Mouse (Mus musculus) lung, embryonic 16.5 days (tissue): Measurements from ENCODE around the gene Ipcef1. TPM values are rescaled to one million over a fixed set of nuclear protein-coding genes. Genes with fewer than 3 reads are reported as not detected.
"Not testable (repeated sequence)": the region's sequence is repeated elsewhere in the genome, so short reads cannot be mapped to it uniquely, and the experiment has no call there.

Experiments used
- ATAC-seq: fragments of 200-750 bp; cut with Nextera tagmentation; 2 replicates; pipeline ENCODE4 v1.8.0; 2017; ENCODE audit warnings: low read depth, mild to moderate bottlenecking, moderate library complexity
- H3K27ac ChIP-seq: fragments of 300-500 bp; sonication (generic); 2 replicates; pipeline ENCODE4 v1.5.1; 2014; ENCODE audit warnings: mild to moderate bottlenecking, control low read depth, low read length
- H3K27me3 ChIP-seq: fragments of 300-500 bp; sonication (generic); 2 replicates; pipeline ENCODE4 v1.6.1; 2014; ENCODE audit warnings: low read depth, low read length, mixed read lengths; ENCODE audit not compliant: control insufficient read depth, insufficient read depth
- H3K36me3 ChIP-seq: fragments of 300-500 bp; sonication (generic); 2 replicates; pipeline ENCODE4 v1.6.1; 2014; ENCODE audit warnings: low read length; ENCODE audit not compliant: control insufficient read depth, insufficient read depth
- H3K4me1 ChIP-seq: fragments of 300-500 bp; sonication (generic); replicated peaks from 2 replicates; pipeline ENCODE4 v1.6.1; 2014; ENCODE audit warnings: low read length, mixed read lengths; ENCODE audit not compliant: control insufficient read depth, insufficient read depth
- H3K4me2 ChIP-seq: fragments of 300-500 bp; sonication (generic); 2 replicates; pipeline ENCODE4 v1.6.1; 2014; ENCODE audit warnings: low read depth, low read length, control low read depth
- H3K4me3 ChIP-seq: fragments of 300-500 bp; sonication (generic); 2 replicates; pipeline ENCODE4 v1.5.1; 2014; ENCODE audit warnings: mild to moderate bottlenecking, low read length, control low read depth
- H3K9ac ChIP-seq: fragments of 300-500 bp; sonication (generic); 2 replicates; pipeline ENCODE4 v1.6.1; 2014; ENCODE audit warnings: low read length, control low read depth
- H3K9me3 ChIP-seq: fragments of 300-500 bp; sonication (generic); 2 replicates; pipeline ENCODE4 v1.6.1; 2016; ENCODE audit warnings: low read length; ENCODE audit not compliant: control insufficient read depth
- WGBS: fragments of 180-500 bp; shearing (Covaris S2); extraction: QIAGEN DNeasy Blood & Tissue Kit; methylation state at CpG from one replicate; pipeline ENCODE4 v1.1.7; 2014; 5-methylcytosine and 5-hydroxymethylcytosine counted together
- polyA plus RNA-seq: library from polyadenylated mRNA; unstranded; fragments of >200 nt; fragmentation: Nextera tagmentation; extraction: Ambion mirVana; gene quantifications from 2 replicates; pipeline ENCODE4 v1.2.1, GENCODE M21; 2015

The Ipcef1 gene
- polyA plus RNA-seq, 1 experiment from 2014 or later, result 0.24 TPM

GRCm38 (mm10) chr10:7015199-7015598 lies 37.1 kb downstream of the Ipcef1 start:
- Histone ChIP-seq H3K9ac (no peak overlapping the region), H3K9me3 (no peaks in the 10 kb centered on the region), H3K36me3 (no peaks in the 10 kb centered on the region), H3K4me2 (no peak overlapping the region), H3K4me1 (no peaks in the 10 kb centered on the region), H3K27me3 (no peaks in the 10 kb centered on the region), H3K4me3 (no peak overlapping the region), H3K27ac (no peak overlapping the region)
- WGBS, result 25% methylated on average over 1 of the region's 1 CpGs
- no peak for ATAC-seq

DNA sequence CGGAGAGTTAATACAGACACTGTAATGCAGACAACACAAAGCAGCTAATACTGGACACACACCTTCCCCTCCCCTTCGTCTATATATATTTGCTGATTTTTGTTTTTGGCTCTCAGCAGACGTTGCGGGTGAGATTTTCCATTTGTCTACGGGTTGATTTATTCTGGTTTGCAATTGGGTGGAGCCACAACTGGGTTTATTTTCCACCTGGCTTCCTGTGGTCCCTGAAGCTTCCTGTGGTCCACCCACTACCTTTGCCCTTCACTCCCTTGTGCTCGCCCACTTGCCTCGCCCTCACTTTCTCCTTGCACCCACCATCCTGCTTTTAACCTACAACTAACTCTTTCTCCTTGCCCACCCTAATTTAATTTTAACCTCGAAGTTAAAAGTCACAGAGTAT lies 41.7 kb downstream of the Ipcef1 start:
- H3K27ac ChIP-seq, result no peak overlapping the region
- no peaks in the 10 kb centered on the region for H3K27me3 ChIP-seq
- H3K36me3 ChIP-seq, result no peaks in the 10 kb centered on the region
- ATAC-seq, result no peak
- H3K9me3 ChIP-seq, result peaks cover 4% of the 10 kb centered on the region
- WGBS, result 71% methylated on average over 8 of the region's 8 CpGs
- no peaks in the 10 kb centered on the region for H3K4me1 ChIP-seq
- H3K9ac ChIP-seq, result no peak overlapping the region
- H3K4me3 ChIP-seq, result no peak overlapping the region
- H3K4me2 ChIP-seq, result no peak overlapping the region

GRCm38 (mm10) chr10:7004980-7005538 lies 47.2 kb downstream of the Ipcef1 start:
- no peaks in the 10 kb centered on the region for H3K36me3 ChIP-seq
- H3K9ac ChIP-seq, result no peak overlapping the region
- no peak overlapping the region for H3K4me3 ChIP-seq
- ATAC-seq, result no peak
- no peaks in the 10 kb centered on the region for H3K4me1 ChIP-seq
- H3K27me3 ChIP-seq, result no peaks in the 10 kb centered on the region
- H3K4me2 ChIP-seq, result no peak overlapping the region
- 40% methylated on average over 5 of the region's 5 CpGs for WGBS
- no peak overlapping the region for H3K27ac ChIP-seq
- H3K9me3 ChIP-seq, result peaks cover 4% of the 10 kb centered on the region

GRCm38 (mm10) chr10:7003898-7004297 lies 48.4 kb downstream of the Ipcef1 start:
- H3K4me1 ChIP-seq, H3K9ac ChIP-seq, H3K4me2 ChIP-seq, H3K9me3 ChIP-seq, H3K36me3 ChIP-seq, H3K27ac ChIP-seq, H3K4me3 ChIP-seq, ATAC-seq, H3K27me3 ChIP-seq: not testable (repeated sequence)

- no peak for ATAC-seq
- H3K27me3 ChIP-seq, result no peaks in the 10 kb centered on the region
- H3K4me3 ChIP-seq, result no peak overlapping the region
- no peak overlapping the region for H3K4me2 ChIP-seq
- H3K36me3 ChIP-seq, result no peaks in the 10 kb centered on the region
- H3K9me3 ChIP-seq, result no peaks in the 10 kb centered on the region
- 75% methylated on average over 3 of the region's 3 CpGs for WGBS
- H3K27ac ChIP-seq, result no peak overlapping the region
- no peaks in the 10 kb centered on the region for H3K4me1 ChIP-seq
- H3K9ac ChIP-seq, result no peak overlapping the region
Measured at GRCm38 (mm10) chr10:6999355-6999754, 52.9 kb downstream of the Ipcef1 start.

DNA sequence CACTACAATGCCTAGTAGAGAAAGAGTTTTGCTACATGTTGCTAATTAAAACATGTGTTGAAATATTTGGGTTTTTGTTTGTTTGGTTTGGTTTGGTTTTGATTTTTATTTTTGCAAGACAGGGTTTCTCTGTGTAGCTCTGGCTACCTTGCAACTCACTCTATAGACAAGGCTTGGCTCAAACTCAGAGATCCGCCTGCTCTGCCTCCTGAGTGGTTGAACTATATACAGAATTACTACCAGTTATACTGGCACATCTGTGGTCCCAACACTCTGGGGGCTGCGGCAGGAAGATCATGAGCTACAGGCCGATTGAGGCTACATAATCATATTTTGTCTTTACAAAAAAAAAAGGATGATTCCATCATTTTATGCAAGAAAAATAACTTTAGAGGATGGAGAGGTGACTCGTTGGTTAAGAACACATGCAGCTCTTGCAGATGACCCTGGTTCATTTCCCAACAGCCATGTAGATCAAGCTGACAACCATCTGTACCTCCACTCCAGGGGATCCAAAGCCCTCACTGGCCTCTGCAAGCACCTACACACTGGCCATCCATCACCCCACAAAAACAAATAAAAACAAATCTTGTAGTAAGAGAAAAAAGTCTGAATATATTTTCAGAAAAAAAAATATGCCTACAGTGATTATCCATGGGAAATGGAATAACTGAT lies 53.6 kb downstream of the Ipcef1 start:
- H3K4me2 ChIP-seq, result no peak overlapping the region
- no peak overlapping the region for H3K9ac ChIP-seq
- no peaks in the 10 kb centered on the region for H3K9me3 ChIP-seq
- H3K4me3 ChIP-seq, result no peak overlapping the region
- H3K4me1 ChIP-seq, result no peaks in the 10 kb centered on the region
- no peak overlapping the region for H3K27ac ChIP-seq
- WGBS, result 78% methylated on average over 4 of the region's 4 CpGs
- no peaks in the 10 kb centered on the region for H3K36me3 ChIP-seq
- no peaks in the 10 kb centered on the region for H3K27me3 ChIP-seq
- no peak for ATAC-seq

DNA sequence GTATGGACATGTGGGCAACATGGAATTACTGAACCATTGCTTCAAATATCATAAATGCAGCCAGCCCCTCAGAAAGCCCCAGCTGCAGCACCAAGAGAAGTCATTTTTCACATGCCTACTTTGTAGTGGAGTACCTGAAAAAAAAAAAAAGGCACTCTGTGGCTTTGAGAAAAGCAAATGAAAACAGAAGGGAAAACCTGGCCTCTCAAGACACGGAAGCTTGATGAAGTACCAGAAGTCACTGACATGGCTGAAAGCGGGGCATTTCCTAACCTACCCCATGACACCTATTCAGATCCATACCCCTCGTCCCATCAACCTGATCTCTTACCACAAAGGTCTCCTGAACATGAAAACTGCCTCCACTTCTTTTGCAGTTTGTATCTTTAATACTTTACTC lies 55.4 kb downstream of the Ipcef1 start:
- Histone ChIP-seq H3K4me2 (no peak overlapping the region), H3K4me3 (no peak overlapping the region), H3K36me3 (no peaks in the 10 kb centered on the region), H3K27ac (no peak overlapping the region), H3K9me3 (no peaks in the 10 kb centered on the region), H3K27me3 (no peaks in the 10 kb centered on the region), H3K9ac (no peak overlapping the region), H3K4me1 (no peaks in the 10 kb centered on the region)
- 49% methylated on average over 3 of the region's 3 CpGs for WGBS
- ATAC-seq, result no peak

DNA sequence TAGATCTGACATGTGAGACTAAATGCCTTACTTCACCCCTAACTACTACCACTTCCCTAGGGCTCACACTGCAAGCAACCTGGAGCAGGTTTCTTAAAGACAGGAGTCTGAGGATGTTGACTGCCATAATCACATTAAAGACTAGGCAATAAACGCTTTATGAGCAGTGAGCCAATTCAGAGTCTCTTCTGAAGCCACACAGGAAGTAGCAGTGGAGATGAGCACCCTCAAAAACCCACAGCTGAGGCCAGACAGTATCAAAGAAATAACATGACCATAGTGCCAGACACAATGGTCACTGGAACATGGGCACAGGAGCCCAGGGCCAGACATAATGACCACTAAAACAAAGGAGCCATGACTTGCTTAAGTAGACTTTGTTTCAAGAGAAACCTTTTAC lies 63.7 kb downstream of the Ipcef1 start:
- Histone ChIP-seq H3K27ac (no peak overlapping the region), H3K4me3 (no peak overlapping the region), H3K27me3 (no peaks in the 10 kb centered on the region), H3K9ac (no peak overlapping the region), H3K4me1 (no peaks in the 10 kb centered on the region), H3K9me3 (no peaks in the 10 kb centered on the region), H3K4me2 (no peak overlapping the region), H3K36me3 (no peaks in the 10 kb centered on the region)
- 67% methylated on average over 1 of the region's 1 CpGs for WGBS
- no peak for ATAC-seq

DNA sequence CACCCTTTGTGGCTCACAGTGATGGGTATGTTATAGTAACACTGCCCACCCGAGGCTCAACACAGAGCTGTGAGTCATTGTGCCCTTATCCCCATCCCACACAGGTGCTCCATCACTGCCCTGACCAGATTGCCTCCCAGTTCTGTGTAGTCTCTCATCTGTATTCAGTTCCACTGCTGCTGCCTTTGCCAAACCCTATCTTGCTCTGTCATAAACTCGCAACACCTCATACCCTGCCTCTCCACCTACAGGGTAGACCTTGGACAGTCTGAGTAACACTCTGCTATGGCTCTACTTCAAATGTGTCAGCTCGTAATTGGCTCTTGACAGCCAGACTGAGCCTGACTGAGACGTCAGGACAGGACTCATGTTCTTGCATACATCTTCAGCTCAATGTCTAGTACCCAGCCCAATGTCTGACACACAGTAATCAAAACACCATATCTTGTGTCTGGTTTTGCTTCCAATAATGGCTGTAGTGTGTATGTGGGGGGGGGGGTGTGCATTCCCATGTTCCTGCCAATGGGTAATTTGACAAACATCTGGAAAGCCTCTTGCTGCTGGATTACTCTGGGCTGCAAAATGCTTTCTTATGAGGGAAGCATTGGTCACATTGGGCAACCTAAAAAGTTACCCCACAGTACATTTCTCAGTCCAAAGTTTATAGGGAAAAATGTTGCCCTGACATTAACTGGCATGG lies 64.7 kb downstream of the Ipcef1 start:
- no peaks in the 10 kb centered on the region for H3K36me3 ChIP-seq
- no peaks in the 10 kb centered on the region for H3K9me3 ChIP-seq
- ATAC-seq, result peak; percentile 87
- no peak overlapping the region for H3K27ac ChIP-seq
- no peak overlapping the region for H3K9ac ChIP-seq
- no peaks in the 10 kb centered on the region for H3K4me1 ChIP-seq
- H3K4me3 ChIP-seq, result no peak overlapping the region
- H3K4me2 ChIP-seq, result no peak overlapping the region
- H3K27me3 ChIP-seq, result no peaks in the 10 kb centered on the region
- WGBS, result 49% methylated on average over 4 of the region's 4 CpGs
